Mouse (Mus musculus) left cerebral cortex, adult 11 months (tissue): ENCODE data around the gene Serp2.

Experiments used
- DNase-seq: peaks from one replicate; pipeline ENCODE4 v3.0.0; 2022; ENCODE audit warnings: low spot score

Serp2 gene

GRCm38 (mm10) chr14:76527030-76527719 is 29.5 kb downstream of the Serp2 start:
- DNase-seq, result no peak

- DNase-seq, result no peak
These were observed 30.2 kb downstream of the Serp2 start for GRCm38 (mm10) chr14:76526467-76526866.

- no peak for DNase-seq
These were observed 33.3 kb downstream of the Serp2 start for GRCm38 (mm10) chr14:76523344-76523743.

- no peak for DNase-seq
These were observed 35.4 kb downstream of the Serp2 start for GRCm38 (mm10) chr14:76521308-76521707.

GRCm38 (mm10) chr14:76520606-76521005 is 36.1 kb downstream of the Serp2 start:
- no peak for DNase-seq

- no peak for DNase-seq
These were observed 38.5 kb downstream of the Serp2 start for GRCm38 (mm10) chr14:76518217-76518616.

- DNase-seq, result no peak
These were observed 41.1 kb downstream of the Serp2 start for GRCm38 (mm10) chr14:76515620-76516019.

GRCm38 (mm10) chr14:76514050-76514585 is 42.6 kb downstream of the Serp2 start:
- no peak for DNase-seq

- DNase-seq, result no peak
These were observed 43.2 kb downstream of the Serp2 start for GRCm38 (mm10) chr14:76513395-76514049.

- DNase-seq, result no peak
These were observed 44.7 kb downstream of the Serp2 start for GRCm38 (mm10) chr14:76511971-76512370.

GRCm38 (mm10) chr14:76508701-76509100 is 48.0 kb downstream of the Serp2 start:
- no peak for DNase-seq

GRCm38 (mm10) chr14:76507804-76508500 is 48.7 kb downstream of the Serp2 start:
- DNase-seq, result no peak

GRCm38 (mm10) chr14:76507357-76507756 is 49.3 kb downstream of the Serp2 start:
- DNase-seq, result no peak

- DNase-seq, result no peak
These were observed 50.1 kb downstream of the Serp2 start for GRCm38 (mm10) chr14:76506425-76507205.

- peak; percentile 86 for DNase-seq
These were observed 51.1 kb downstream of the Serp2 start for GRCm38 (mm10) chr14:76505439-76506220.

GRCm38 (mm10) chr14:76505101-76505438 is 51.6 kb downstream of the Serp2 start:
- no peak for DNase-seq

- peak; percentile 88 for DNase-seq
These were observed 52.5 kb downstream of the Serp2 start for GRCm38 (mm10) chr14:76504121-76504737.

- DNase-seq, result no peak
These were observed 53.3 kb downstream of the Serp2 start for GRCm38 (mm10) chr14:76503231-76503851.

- DNase-seq, result no peak
These were observed 56.7 kb downstream of the Serp2 start for GRCm38 (mm10) chr14:76500036-76500435.

GRCm38 (mm10) chr14:76499492-76499891 is 57.2 kb downstream of the Serp2 start:
- no peak for DNase-seq
